In genomic region chr2:110379811-110380210, GRCm38 (mm10) we compare ENCODE assay signal across 22 mouse cellular contexts. TPM values are rescaled to one million over a fixed set of nuclear protein-coding genes. Genes with fewer than 3 reads are reported as not detected.
A peak's percentile ranks its signal among the peaks of the same experiment; 100 is the strongest.
DNase-seq lines count a peak whose midpoint lies in the region; ATAC-seq lines count a peak whose summit lies in the region.
"Had no signal": no experiment of that assay in that cellular context is flagged by ENCODE, and none has a peak within 500 bp of the region (broad histone marks: within the 10 kb centered on the region; RNA-seq: fewer than 3 reads in every experiment).

No protein-coding gene starts in this region.

- H3K4me2 ChIP-seq in kidney, embryonic 16.5 days (replicated peaks; ENCODE audit: low read depth, low read length): no peak overlapping the region
- H3K4me2 ChIP-seq in limb, embryonic 12.5 days: no peak overlapping the region
- H3K4me2 ChIP-seq: embryonic facial prominence, embryonic 13.5 days; heart, embryonic 15.5 days; hindbrain, embryonic 14.5 days had no signal

- peaks cover 4% of the 10 kb centered on the region; the same call in 1 of the 2 replicates for H3K4me1 ChIP-seq in kidney, embryonic 16.5 days (ENCODE audit: insufficient read depth, low read length)
- peaks cover 13% of the 10 kb centered on the region; the same call in 1 of the 2 replicates for H3K4me1 ChIP-seq in limb, embryonic 12.5 days (replicated peaks)
- H3K4me1 ChIP-seq: heart, embryonic 10.5 days; heart, embryonic 15.5 days had no signal

- no peak overlapping the region for H3K4me3 ChIP-seq in kidney, embryonic 16.5 days (ENCODE audit: low read length)
- H3K4me3 ChIP-seq in limb, embryonic 12.5 days (replicated peaks): no peak overlapping the region
- H3K4me3 ChIP-seq: embryonic facial prominence, embryonic 13.5 days; heart, embryonic 10.5 days; heart, embryonic 15.5 days had no signal

- ATAC-seq in kidney, embryonic 16.5 days (ENCODE audit: low FRiP score, low TSS enrichment): peak; percentile 31; the same call in 1 of the 2 replicates
- peak; percentile 89 for ATAC-seq in limb, embryonic 12.5 days (ENCODE audit: insufficient number of reproducible peaks, insufficient read depth, low FRiP score, low TSS enrichment, low read depth)
- ATAC-seq: forebrain, embryonic 14.5 days; intestine, embryonic 16.5 days had no signal

- H3K9me3 ChIP-seq in kidney, embryonic 16.5 days (ENCODE audit: low read length): no peaks in the 10 kb centered on the region
- no peaks in the 10 kb centered on the region for H3K9me3 ChIP-seq in limb, embryonic 12.5 days
- H3K9me3 ChIP-seq: embryonic facial prominence, embryonic 13.5 days; heart, embryonic 10.5 days; heart, embryonic 15.5 days had no signal

- H3K27ac ChIP-seq in kidney, embryonic 16.5 days (ENCODE audit: low read length): no peak overlapping the region
- no peak overlapping the region for H3K27ac ChIP-seq in limb, embryonic 12.5 days
- H3K27ac ChIP-seq: embryonic facial prominence, embryonic 13.5 days; heart, embryonic 10.5 days; heart, embryonic 15.5 days; hindbrain, embryonic 14.5 days had no signal

- no peak overlapping the region for H3K9ac ChIP-seq in kidney, embryonic 16.5 days (replicated peaks; ENCODE audit: low read length)
- H3K9ac ChIP-seq in limb, embryonic 12.5 days (replicated peaks): no peak overlapping the region
- H3K9ac ChIP-seq: embryonic facial prominence, embryonic 13.5 days; heart, embryonic 15.5 days; hindbrain, embryonic 14.5 days had no signal

- no peak for DNase-seq in kidney, postnatal 25 days
- peak; percentile 83 for DNase-seq in forelimb bud, embryonic 11.5 days (ENCODE audit: low read depth, low spot score)
- no peak for DNase-seq in spleen, adult 18-20 months
- no peak for DNase-seq in frontal cortex, postnatal 36 days (ENCODE audit: low spot score in 2 of 2)
- DNase-seq in adrenal gland, adult 2 months: no peak
- DNase-seq: adrenal gland, adult 8-10 months; adrenal gland, postnatal 36 days; cerebellum, adult 2 months; cerebellum, postnatal 10 days; gastrocnemius, postnatal 10 days; heart, adult 18-20 months; heart, postnatal 14 days had no signal

- H3K27me3 ChIP-seq in kidney, embryonic 16.5 days (ENCODE audit: insufficient read depth, low read length): no peaks in the 10 kb centered on the region
- H3K27me3 ChIP-seq in limb, embryonic 12.5 days: no peaks in the 10 kb centered on the region
- H3K27me3 ChIP-seq: embryonic facial prominence, embryonic 13.5 days; heart, embryonic 15.5 days had no signal

- no peaks in the 10 kb centered on the region for H3K36me3 ChIP-seq in kidney, embryonic 16.5 days (ENCODE audit: insufficient read depth, low read length)
- H3K36me3 ChIP-seq in limb, embryonic 12.5 days: no peaks in the 10 kb centered on the region
- H3K36me3 ChIP-seq: embryonic facial prominence, embryonic 13.5 days; heart, embryonic 10.5 days; heart, embryonic 15.5 days had no signal

- 38% methylated on average over 2 of the region's 2 CpGs for WGBS in kidney, embryonic 16.5 days
- WGBS in limb, embryonic 12.5 days: 12% methylated on average over 2 of the region's 2 CpGs

RNA-seq across cellular contexts. Expression of gene Fibin, which starts 16.8 kb away (rescaled TPM):
- polyA plus RNA-seq in kidney, embryonic 16.5 days (2015; fragmentation: Nextera tagmentation; extraction: Ambion mirVana): 22.4 and 23.3 TPM in 2 replicates
- 65.8 and 70.4 TPM in 2 replicates for polyA plus RNA-seq in limb, embryonic 12.5 days (2016; fragmentation: Nextera tagmentation; extraction: Ambion mirVana)
- total RNA-seq in adrenal gland, adult 2 months (2021): 1 to 10 TPM; 6.0 to 8.3 TPM
- 0.77 and 1.4 TPM in 2 replicates for polyA plus RNA-seq in adrenal gland, adult 2 months (2012; rRNA removed)
- total RNA-seq: ES-E14; hematopoietic stem cell, adult 5-6 weeks had no signal
